Mouse (Mus musculus) heart, postnatal 25 days (tissue): ENCODE data around the gene Nceh1. TPM values are rescaled to one million over a fixed set of nuclear protein-coding genes. Genes with fewer than 3 reads are reported as not detected.

Source experiments
- DNase-seq: peaks from one replicate; pipeline ENCODE4 v3.0.0; 2022; ENCODE audit warnings: low spot score
- intact Hi-C: fragments of 180-260 bp; cut with DNase I; formaldehyde crosslinking; loops from one replicate; pipeline ENCODE4 v1.15.1; 2025
- total RNA-seq, 2 experiments: library from RNA; stranded (reverse); gene quantifications; 2 replicates each; pipeline ENCODE4 v1.2.3; 2021

Nceh1 gene
- total RNA-seq, 2 experiments from 2014 or later: 172 to 189 TPM

GRCm38 (mm10) chr3:27222052-27222451 lies 39.3 kb downstream of the Nceh1 start:
- intact Hi-C loops: no loop called here
- no peak for DNase-seq

GRCm38 (mm10) chr3:27222488-27222887 lies 39.7 kb downstream of the Nceh1 start:
- intact Hi-C loops: no loop called here
- no peak for DNase-seq

- intact Hi-C loops: no loop called here
Observed at GRCm38 (mm10) chr3:27227629-27228453, 45.1 kb downstream of the Nceh1 start.

GRCm38 (mm10) chr3:27228530-27229309 lies 46.0 kb downstream of the Nceh1 start:
- no peak for DNase-seq
- intact Hi-C loops: no loop called here

More at GRCm38 (mm10) chr3:27227629-27228453, 45.1 kb downstream of the Nceh1 start:
- no peak for DNase-seq

- intact Hi-C loops: loop anchor here (10.0 kb wide), 1 partner anchor 119 kb away; no protein-coding TSS in a partner anchor
- DNase-seq: no peak
Observed at GRCm38 (mm10) chr3:27233361-27233760, 50.6 kb downstream of the Nceh1 start.

- intact Hi-C loops: loop anchor here (10.0 kb wide), 1 partner anchor 119 kb away; no protein-coding TSS in a partner anchor
Observed at GRCm38 (mm10) chr3:27233841-27234240, 51.1 kb downstream of the Nceh1 start.

GRCm38 (mm10) chr3:27234976-27235375 lies 52.2 kb downstream of the Nceh1 start:
- intact Hi-C loops: loop anchor here (10.0 kb wide), 1 partner anchor 120 kb away; no protein-coding TSS in a partner anchor

More at GRCm38 (mm10) chr3:27233841-27234240, 51.1 kb downstream of the Nceh1 start:
- DNase-seq: no peak

GRCm38 (mm10) chr3:27237226-27237625 lies 54.5 kb downstream of the Nceh1 start:
- DNase-seq: no peak
- intact Hi-C loops: loop anchor here (1.0 to 10.0 kb wide), 2 partner anchors 55 to 122 kb away; partner anchors contain the start of gene Nceh1

More at GRCm38 (mm10) chr3:27234976-27235375, 52.2 kb downstream of the Nceh1 start:
- DNase-seq: no peak

- no peak for DNase-seq
- intact Hi-C loops: loop anchor here (10.0 kb wide), 1 partner anchor 124 kb away; no protein-coding TSS in a partner anchor
Observed at GRCm38 (mm10) chr3:27238563-27238962, 55.8 kb downstream of the Nceh1 start.

- DNase-seq: peak; percentile 38
- intact Hi-C loops: loop anchor here (10.0 kb wide), 1 partner anchor 125 kb away; no protein-coding TSS in a partner anchor
Observed at GRCm38 (mm10) chr3:27239568-27239967, 56.8 kb downstream of the Nceh1 start.

- intact Hi-C loops: no loop called here
Observed at GRCm38 (mm10) chr3:27241864-27242263, 59.1 kb downstream of the Nceh1 start.

GRCm38 (mm10) chr3:27246166-27246565 lies 63.4 kb downstream of the Nceh1 start:
- intact Hi-C loops: no loop called here

More at GRCm38 (mm10) chr3:27241864-27242263, 59.1 kb downstream of the Nceh1 start:
- no peak for DNase-seq

GRCm38 (mm10) chr3:27247785-27248184 lies 65.0 kb downstream of the Nceh1 start:
- DNase-seq: no peak
- intact Hi-C loops: no loop called here

More at GRCm38 (mm10) chr3:27246166-27246565, 63.4 kb downstream of the Nceh1 start:
- DNase-seq: no peak

- intact Hi-C loops: no loop called here
- DNase-seq: no peak
Observed at GRCm38 (mm10) chr3:27249030-27249429, 66.3 kb downstream of the Nceh1 start.

- intact Hi-C loops: loop anchor here (5.0 to 10.0 kb wide), 3 partner anchors 91 to 1494 kb away; no protein-coding TSS in a partner anchor
- DNase-seq: no peak
Observed at GRCm38 (mm10) chr3:27250936-27251335, 68.2 kb downstream of the Nceh1 start.

GRCm38 (mm10) chr3:27258461-27258860 lies 75.7 kb downstream of the Nceh1 start:
- intact Hi-C loops: loop anchor here (10.0 kb wide), 1 partner anchor 1486 kb away; no protein-coding TSS in a partner anchor
- DNase-seq: no peak

GRCm38 (mm10) chr3:27260393-27260792 lies 77.6 kb downstream of the Nceh1 start:
- intact Hi-C loops: no loop called here
- DNase-seq: no peak

- intact Hi-C loops: no loop called here
Observed at GRCm38 (mm10) chr3:27267327-27267726, 84.6 kb downstream of the Nceh1 start.

GRCm38 (mm10) chr3:27267887-27268286 lies 85.1 kb downstream of the Nceh1 start:
- no peak for DNase-seq
- intact Hi-C loops: loop anchor here (2.0 kb wide), 1 partner anchor 77 kb away; no protein-coding TSS in a partner anchor

More at GRCm38 (mm10) chr3:27267327-27267726, 84.6 kb downstream of the Nceh1 start:
- DNase-seq: no peak

GRCm38 (mm10) chr3:27269151-27269550 lies 86.4 kb downstream of the Nceh1 start:
- DNase-seq: no peak

More at GRCm38 (mm10) chr3:27269151-27269550, 86.4 kb downstream of the Nceh1 start:
- intact Hi-C loops: loop anchor here (2.0 kb wide), 1 partner anchor 76 kb away; no protein-coding TSS in a partner anchor
